Comparison of ENCODE assay signal across 28 mouse cellular contexts in genomic region chr11:85625206-85625605, GRCm38 (mm10).
DNase-seq lines count a peak whose midpoint lies in the region; ATAC-seq and TF ChIP-seq lines count a peak whose summit lies in the region.
"Had no signal": no experiment of that assay in that cellular context is flagged by ENCODE, and none has a peak within 500 bp of the region (broad histone marks: within the 10 kb centered on the region; RNA-seq: fewer than 3 reads in every experiment).

No protein-coding gene starts in this region.

- no peaks in the 10 kb centered on the region for H3K27me3 ChIP-seq in hindbrain, postnatal 0 days (ENCODE audit: insufficient read depth, low read length)
- peaks cover 21% of the 10 kb centered on the region for H3K27me3 ChIP-seq in hindbrain, embryonic 10.5 days (ENCODE audit: insufficient read depth, poor library complexity, severe bottlenecking)
- no peaks in the 10 kb centered on the region for H3K27me3 ChIP-seq in lung, embryonic 14.5 days (ENCODE audit: insufficient read depth, low read length)
- peaks cover 43% of the 10 kb centered on the region for H3K27me3 ChIP-seq in embryonic facial prominence, embryonic 10.5 days (replicated peaks; ENCODE audit: low read depth, poor library complexity, severe bottlenecking)
- H3K27me3 ChIP-seq in neural tube, embryonic 11.5 days (ENCODE audit: control insufficient read depth, insufficient read depth, low read length) = no peaks in the 10 kb centered on the region
- H3K27me3 ChIP-seq: embryonic facial prominence, embryonic 15.5 days; forebrain, embryonic 15.5 days; liver, embryonic 15.5 days; neural tube, embryonic 13.5 days; Patski had no signal

- H3K36me3 ChIP-seq in hindbrain, postnatal 0 days (ENCODE audit: insufficient read depth, low read length) = no peaks in the 10 kb centered on the region
- H3K36me3 ChIP-seq in hindbrain, embryonic 10.5 days = no peaks in the 10 kb centered on the region
- no peaks in the 10 kb centered on the region for H3K36me3 ChIP-seq in lung, embryonic 14.5 days (ENCODE audit: insufficient read depth)
- no peaks in the 10 kb centered on the region for H3K36me3 ChIP-seq in embryonic facial prominence, embryonic 10.5 days (replicated peaks)
- H3K36me3 ChIP-seq in neural tube, embryonic 11.5 days (ENCODE audit: control insufficient read depth, insufficient read depth, low read length) = no peaks in the 10 kb centered on the region
- H3K36me3 ChIP-seq: embryonic facial prominence, embryonic 15.5 days; forebrain, embryonic 15.5 days; G1E; heart, embryonic 13.5 days; hindbrain, embryonic 12.5 days; limb, embryonic 13.5 days; liver, embryonic 15.5 days; neural tube, embryonic 13.5 days had no signal

- H3K9ac ChIP-seq in hindbrain, postnatal 0 days (replicated peaks; ENCODE audit: low read length) = no peak overlapping the region
- H3K9ac ChIP-seq in lung, embryonic 14.5 days = no peak overlapping the region
- H3K9ac ChIP-seq in neural tube, embryonic 11.5 days (ENCODE audit: low read length) = no peak overlapping the region
- H3K9ac ChIP-seq: embryonic facial prominence, embryonic 15.5 days; forebrain, embryonic 15.5 days; heart, embryonic 13.5 days; hindbrain, embryonic 12.5 days; limb, embryonic 13.5 days; liver, embryonic 15.5 days; neural tube, embryonic 13.5 days had no signal

- DNase-seq in hindbrain, postnatal 0 days (ENCODE audit: low spot score) = no peak
- DNase-seq in hindbrain, embryonic 10.5 days (ENCODE audit: low spot score) = no peak
- DNase-seq in lung, embryonic 14.5 days = no peak
- no peak for DNase-seq in lung, postnatal 10 days
- no peak for DNase-seq in embryonic facial prominence, embryonic 10.5 days (ENCODE audit: low spot score)
- DNase-seq in neural tube, embryonic 11.5 days (ENCODE audit: low spot score) = peak; percentile 19
- no peak for DNase-seq in adrenal gland, adult 2 months
- DNase-seq: adrenal gland, adult 8-10 months; cerebellum, adult 11-12 months; cerebellum, postnatal 10 days; gastrocnemius, postnatal 14 days; heart, adult 18-20 months; heart, postnatal 14 days; kidney, adult 8-10 months; kidney, postnatal 14 days; layer of hippocampus, postnatal 36 days; midbrain, embryonic 14.5 days; right cerebral cortex, adult 18-20 months had no signal

- no peak overlapping the region for H3K4me2 ChIP-seq in hindbrain, postnatal 0 days (ENCODE audit: low read depth, low read length)
- H3K4me2 ChIP-seq in lung, embryonic 14.5 days = no peak overlapping the region
- H3K4me2 ChIP-seq in neural tube, embryonic 11.5 days (ENCODE audit: low read depth) = no peak overlapping the region
- H3K4me2 ChIP-seq: embryonic facial prominence, embryonic 15.5 days; forebrain, embryonic 15.5 days; heart, embryonic 13.5 days; hindbrain, embryonic 12.5 days; limb, embryonic 13.5 days; liver, embryonic 15.5 days; neural tube, embryonic 13.5 days had no signal

- H3K4me3 ChIP-seq in hindbrain, postnatal 0 days (ENCODE audit: low read length) = no peak overlapping the region
- H3K4me3 ChIP-seq in hindbrain, embryonic 10.5 days = no peak overlapping the region
- no peak overlapping the region for H3K4me3 ChIP-seq in lung, embryonic 14.5 days (ENCODE audit: low read depth, low read length)
- no peak overlapping the region for H3K4me3 ChIP-seq in embryonic facial prominence, embryonic 10.5 days
- no peak overlapping the region for H3K4me3 ChIP-seq in neural tube, embryonic 11.5 days (ENCODE audit: low read depth, low read length)
- H3K4me3 ChIP-seq: embryonic facial prominence, embryonic 15.5 days; forebrain, embryonic 15.5 days; heart, embryonic 13.5 days; hindbrain, embryonic 12.5 days; limb, embryonic 13.5 days; liver, embryonic 15.5 days; megakaryocyte, embryonic 14.5 days; neural tube, embryonic 13.5 days had no signal

- TF ChIP-seq CTCF in hindbrain, postnatal 0 days (IDR thresholded peaks at IDR 0.05; ENCODE audit: low read depth) = peak; percentile 23; the same call in 1 of the 2 replicates
- TF ChIP-seq CTCF in lung, embryonic 14.5 days (IDR thresholded peaks at IDR 0.05; ENCODE audit: low read depth) = 0 out of 2 replicates have a peak, but pooled peaks have one; percentile 17

- H3K4me1 ChIP-seq in hindbrain, postnatal 0 days (ENCODE audit: insufficient read depth, low read length) = no peaks in the 10 kb centered on the region; the same call in none of the 2 replicates
- peaks cover 32% of the 10 kb centered on the region for H3K4me1 ChIP-seq in hindbrain, embryonic 10.5 days (replicated peaks)
- H3K4me1 ChIP-seq in lung, embryonic 14.5 days (ENCODE audit: insufficient read depth) = peaks cover 15% of the 10 kb centered on the region
- H3K4me1 ChIP-seq in embryonic facial prominence, embryonic 10.5 days = peaks cover 60% of the 10 kb centered on the region
- H3K4me1 ChIP-seq in neural tube, embryonic 11.5 days (ENCODE audit: control insufficient read depth, insufficient read depth, low read length) = peaks cover 4% of the 10 kb centered on the region; the same call in 1 of the 2 replicates

- no peaks in the 10 kb centered on the region for H3K9me3 ChIP-seq in hindbrain, postnatal 0 days (ENCODE audit: low read length)
- no peaks in the 10 kb centered on the region for H3K9me3 ChIP-seq in hindbrain, embryonic 10.5 days
- no peaks in the 10 kb centered on the region for H3K9me3 ChIP-seq in lung, embryonic 14.5 days (ENCODE audit: low read depth, low read length)
- no peaks in the 10 kb centered on the region for H3K9me3 ChIP-seq in embryonic facial prominence, embryonic 10.5 days
- H3K9me3 ChIP-seq in neural tube, embryonic 11.5 days (ENCODE audit: control insufficient read depth, low read length) = no peaks in the 10 kb centered on the region
- H3K9me3 ChIP-seq: embryonic facial prominence, embryonic 15.5 days; forebrain, embryonic 15.5 days; G1E; heart, embryonic 13.5 days; hindbrain, embryonic 12.5 days; limb, embryonic 13.5 days; liver, embryonic 15.5 days; neural tube, embryonic 13.5 days had no signal

- no peak overlapping the region for H3K27ac ChIP-seq in hindbrain, postnatal 0 days
- no peak overlapping the region for H3K27ac ChIP-seq in hindbrain, embryonic 10.5 days
- H3K27ac ChIP-seq in lung, embryonic 14.5 days (ENCODE audit: low read depth) = no peak overlapping the region
- H3K27ac ChIP-seq in embryonic facial prominence, embryonic 10.5 days (replicated peaks) = peak overlapping the region; percentile 63
- H3K27ac ChIP-seq in neural tube, embryonic 11.5 days (ENCODE audit: low read depth, low read length) = no peak overlapping the region
- H3K27ac ChIP-seq: embryonic facial prominence, embryonic 15.5 days; forebrain, embryonic 15.5 days; heart, embryonic 13.5 days; hindbrain, embryonic 12.5 days; limb, embryonic 13.5 days; liver, embryonic 15.5 days; neural tube, embryonic 13.5 days had no signal

- 79% methylated on average over 5 of the region's 5 CpGs for WGBS in hindbrain, postnatal 0 days
- WGBS in hindbrain, embryonic 10.5 days = 63% methylated on average over 5 of the region's 5 CpGs
- WGBS in lung, embryonic 14.5 days = 47% methylated on average over 5 of the region's 5 CpGs
- 65% methylated on average over 5 of the region's 5 CpGs for WGBS in embryonic facial prominence, embryonic 10.5 days
- 45% methylated on average over 5 of the region's 5 CpGs for WGBS in neural tube, embryonic 11.5 days

- no peak for ATAC-seq in hindbrain, postnatal 0 days
- ATAC-seq in lung, embryonic 14.5 days (ENCODE audit: insufficient read depth) = no peak
- ATAC-seq in neural tube, embryonic 11.5 days (ENCODE audit: insufficient read depth, low FRiP score, low TSS enrichment) = no peak
- ATAC-seq: forebrain, embryonic 15.5 days; Patski had no signal
